Mouse (Mus musculus): ENCODE measurements around the gene Rngtt. TPM values are rescaled to one million over a fixed set of nuclear protein-coding genes. Genes with fewer than 3 reads are reported as not detected.
"Not testable (repeated sequence)": the region's sequence is repeated elsewhere in the genome, so short reads cannot be mapped to it uniquely, and the experiment has no call there.

Gene Rngtt
- total RNA-seq, 2 experiments from 2014 or later, result 27.5 to 34.1 TPM

DNA sequence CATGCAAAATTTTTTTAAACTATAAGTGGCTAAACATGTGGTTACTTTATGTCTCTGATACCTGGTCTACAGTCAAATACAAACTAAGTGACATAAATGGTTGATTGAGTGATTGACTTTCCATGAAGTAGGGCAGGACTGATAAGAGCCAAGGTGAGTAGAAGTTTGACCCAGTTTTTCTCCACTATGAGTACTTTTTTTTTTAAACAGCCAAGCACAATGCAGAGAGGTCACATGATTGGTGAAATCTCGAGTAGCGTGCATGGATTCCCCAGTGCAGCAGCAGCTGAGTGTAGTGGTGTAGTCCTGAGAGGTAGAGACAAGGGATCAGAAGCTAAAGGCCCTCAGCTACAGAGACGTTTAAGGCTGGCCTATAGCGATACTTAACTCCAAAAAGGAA, 118.7 kb downstream of the Rngtt start:
- no peak for DNase-seq (ENCODE audit: low spot score in 2 of 2)

DNA sequence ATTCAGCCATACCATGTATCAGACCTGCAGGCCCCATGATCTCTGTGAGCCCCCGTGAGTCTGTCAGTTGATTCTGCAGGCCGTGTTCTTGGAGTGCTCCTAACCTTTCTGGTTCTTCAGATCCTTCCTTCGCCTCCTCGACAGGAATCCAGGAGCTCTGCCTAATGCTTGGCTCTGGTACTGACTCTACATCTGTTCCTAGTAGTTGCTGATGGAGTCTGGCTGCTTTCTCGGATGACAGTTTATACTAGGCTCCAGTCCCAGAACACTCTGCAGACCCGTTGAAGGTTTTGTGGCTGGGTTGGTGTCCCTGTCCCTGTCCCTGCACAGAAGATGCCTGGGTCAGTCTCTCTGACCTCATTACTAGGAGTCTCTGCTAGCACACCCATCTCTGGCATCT, 131.8 kb downstream of the Rngtt start:
- peak in 1 of 2 experiments; percentile 21 for DNase-seq (ENCODE audit: low spot score in 2 of 2)

DNA sequence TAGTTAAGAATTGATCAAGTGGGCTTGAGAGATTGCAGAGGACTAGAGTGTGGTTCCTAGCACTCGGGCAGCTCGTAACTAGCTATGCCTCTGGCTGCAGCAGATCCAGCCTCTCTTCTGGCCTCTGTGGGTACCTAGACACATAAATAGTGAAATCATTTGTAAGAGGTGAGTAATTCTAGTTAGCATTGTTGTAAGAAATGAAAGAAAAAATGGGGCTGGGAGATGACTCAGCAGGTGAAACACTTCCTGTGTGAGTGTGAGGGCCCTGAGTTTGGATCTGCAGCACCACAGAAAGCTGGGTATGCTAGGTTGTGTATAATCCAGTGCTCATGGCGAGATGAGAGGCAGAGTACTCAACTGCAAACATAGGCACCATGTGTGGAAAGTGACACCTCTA, 136.2 kb downstream of the Rngtt start:
- no peak for DNase-seq (ENCODE audit: low spot score in 2 of 2)

DNA sequence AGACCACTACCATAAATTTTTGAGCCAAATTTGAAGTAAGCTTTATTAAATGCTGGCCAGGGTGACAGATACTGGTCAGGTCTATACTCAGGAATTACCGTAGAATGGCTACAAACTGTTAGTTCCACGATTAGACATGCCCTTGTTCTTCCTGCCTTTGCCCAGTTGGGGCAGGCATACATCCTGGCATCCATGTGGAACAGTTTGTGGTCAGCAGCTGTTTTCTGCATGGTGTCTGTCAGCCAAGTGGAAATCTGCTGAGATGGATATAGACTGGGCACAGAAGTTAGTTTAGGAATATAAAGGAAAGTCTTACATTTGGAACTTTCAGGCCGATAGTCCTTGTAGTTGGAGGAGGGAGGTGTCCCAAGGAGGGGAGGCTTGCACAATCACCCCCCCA, 136.8 kb downstream of the Rngtt start:
- DNase-seq (ENCODE audit: low spot score in 2 of 2), result no peak

DNA sequence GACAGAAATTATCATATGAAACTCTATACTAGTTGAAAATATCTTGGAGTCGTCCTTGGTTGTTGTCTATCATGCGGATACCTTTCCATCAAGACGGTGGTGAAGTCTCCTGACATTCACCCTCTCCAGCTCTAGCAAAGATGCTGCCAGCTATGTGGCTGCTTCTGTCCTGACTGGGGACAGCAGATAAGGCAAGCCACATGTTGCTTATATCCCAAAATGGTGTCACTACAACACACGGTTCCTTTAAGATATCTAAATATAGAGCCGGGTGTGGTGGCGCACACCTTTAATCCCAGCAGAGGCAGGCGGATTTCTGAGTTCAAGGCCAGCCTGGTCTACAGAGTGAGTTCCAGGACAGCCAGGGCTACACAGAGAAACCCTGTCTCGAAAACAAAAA, 140.2 kb downstream of the Rngtt start:
- not testable (repeated sequence) for DNase-seq (ENCODE audit: low spot score in 2 of 2)

DNA sequence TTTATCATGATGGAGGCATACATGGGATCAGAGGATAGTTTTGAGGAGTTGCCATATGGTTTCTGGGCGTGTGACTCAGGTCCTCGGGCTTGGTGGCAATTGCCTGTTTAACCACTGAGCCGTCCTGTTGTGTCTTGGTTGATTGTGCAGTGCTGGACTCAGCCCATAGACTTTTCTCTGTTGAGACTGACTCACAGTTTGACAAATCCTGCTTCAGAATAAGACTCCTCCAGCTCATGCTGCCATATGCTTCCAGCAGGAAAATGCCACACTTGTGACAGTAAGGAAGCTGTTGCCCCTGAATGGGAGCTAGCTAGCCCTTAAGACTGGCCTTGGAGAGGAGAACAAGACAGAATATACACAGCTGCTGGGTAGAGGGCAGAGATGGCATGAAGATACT, 149.7 kb downstream of the Rngtt start:
- DNase-seq (ENCODE audit: low spot score in 2 of 2), result peak in 1 of 2 experiments; percentile 22

DNA sequence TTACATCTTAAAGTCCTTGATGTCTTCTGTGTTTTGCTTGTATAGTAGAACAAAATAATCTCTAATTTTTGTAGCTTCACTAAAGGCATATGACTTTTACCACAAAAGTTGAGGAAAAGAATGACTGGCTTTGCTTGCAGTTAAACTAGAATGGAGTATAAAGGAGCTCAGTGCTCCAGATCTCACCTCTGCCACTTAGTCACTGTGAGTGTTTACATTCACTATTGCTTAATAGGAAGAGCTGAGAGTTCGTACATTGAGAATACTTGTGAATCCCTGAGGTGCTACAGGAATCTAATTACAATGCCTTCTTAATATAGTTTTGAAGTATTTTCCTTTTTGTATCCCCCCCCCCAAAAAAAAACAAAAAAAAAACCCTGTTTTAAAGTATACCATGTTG, 154.3 kb downstream of the Rngtt start:
- no peak for DNase-seq (ENCODE audit: low spot score in 2 of 2)

DNA sequence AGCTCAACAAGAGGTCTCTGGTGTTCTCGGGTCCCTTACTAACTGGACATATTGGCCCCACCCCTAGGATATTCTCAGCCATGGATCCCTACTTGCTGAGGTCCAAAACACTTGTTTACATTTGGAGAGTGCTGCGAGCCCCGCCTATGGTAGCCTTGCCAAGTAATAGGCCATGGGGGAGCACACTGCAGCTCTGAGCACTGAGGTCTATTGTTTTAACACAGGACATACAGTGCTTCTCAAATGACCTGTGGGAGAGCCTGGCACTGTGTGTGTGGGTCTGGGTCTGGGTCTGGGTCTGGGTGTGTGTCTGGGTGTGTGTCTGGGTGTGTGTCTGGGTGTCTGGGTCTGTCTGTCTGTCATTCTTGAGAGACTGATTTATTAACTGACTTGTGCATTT, 155.8 kb downstream of the Rngtt start:
- DNase-seq (ENCODE audit: low spot score in 2 of 2), result no peak

DNA sequence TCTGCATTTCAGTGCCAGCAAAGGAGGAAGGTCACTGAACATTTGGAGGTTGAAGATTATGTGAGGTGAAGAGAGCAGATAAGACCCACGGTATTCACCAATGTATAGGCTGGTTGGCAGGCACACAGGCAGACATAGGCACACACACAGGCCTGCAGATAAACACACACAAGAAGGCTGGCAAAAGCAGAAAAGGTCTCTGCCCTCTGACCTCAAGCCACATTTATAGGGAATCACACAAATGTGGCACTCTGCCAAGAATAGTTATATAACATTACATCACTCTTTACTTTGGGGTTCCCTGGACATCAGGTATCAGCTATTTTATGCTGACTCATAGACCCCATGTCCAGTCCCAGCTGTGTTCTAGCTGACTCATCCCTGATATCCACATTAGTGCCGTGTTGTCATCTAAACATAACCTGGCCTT, 156.9 kb downstream of the Rngtt start:
- peak in 1 of 2 experiments; percentile 8 for DNase-seq (ENCODE audit: low spot score in 2 of 2)

DNA sequence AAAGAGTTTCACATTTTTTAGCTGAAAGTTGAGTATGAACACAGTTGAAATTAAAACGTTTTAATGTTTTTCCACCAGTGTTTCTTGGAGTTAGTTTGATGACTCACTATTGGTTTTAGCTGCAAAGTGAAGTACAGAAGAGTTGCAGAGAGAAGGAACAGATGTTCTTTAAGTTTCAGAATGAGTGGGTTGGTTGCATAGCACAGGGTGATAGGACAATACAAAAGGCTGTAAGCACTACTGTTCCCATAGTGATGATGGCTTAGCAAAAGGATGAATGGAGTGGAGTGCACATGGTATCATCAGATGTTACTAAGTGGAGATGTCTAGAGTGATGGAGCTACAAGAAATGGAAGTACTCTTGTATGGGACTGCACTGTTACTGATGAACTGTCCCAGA, 157.5 kb downstream of the Rngtt start:
- DNase-seq (ENCODE audit: low spot score in 2 of 2), result peak in 1 of 2 experiments; percentile 18

DNA sequence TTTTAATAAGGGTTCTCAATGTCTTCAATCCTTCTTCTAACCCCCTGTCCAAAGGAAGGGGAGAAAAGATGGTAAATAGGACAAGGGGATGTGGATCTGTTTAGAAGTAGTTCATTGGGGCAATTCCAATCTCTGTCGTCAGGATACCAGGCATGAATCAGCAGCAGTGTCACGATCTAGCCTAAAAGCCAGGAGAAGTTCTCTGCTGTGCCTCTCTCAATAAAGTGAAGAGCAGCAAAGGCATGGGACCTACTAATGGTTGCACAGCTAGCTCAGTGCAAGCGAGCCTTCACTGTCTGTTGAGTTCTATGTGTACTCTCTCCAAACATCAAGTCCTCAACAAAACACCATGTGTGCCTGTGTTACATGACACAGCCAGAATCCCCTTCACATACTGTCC, 158.0 kb downstream of the Rngtt start:
- DNase-seq (ENCODE audit: low spot score in 2 of 2), result no peak

DNA sequence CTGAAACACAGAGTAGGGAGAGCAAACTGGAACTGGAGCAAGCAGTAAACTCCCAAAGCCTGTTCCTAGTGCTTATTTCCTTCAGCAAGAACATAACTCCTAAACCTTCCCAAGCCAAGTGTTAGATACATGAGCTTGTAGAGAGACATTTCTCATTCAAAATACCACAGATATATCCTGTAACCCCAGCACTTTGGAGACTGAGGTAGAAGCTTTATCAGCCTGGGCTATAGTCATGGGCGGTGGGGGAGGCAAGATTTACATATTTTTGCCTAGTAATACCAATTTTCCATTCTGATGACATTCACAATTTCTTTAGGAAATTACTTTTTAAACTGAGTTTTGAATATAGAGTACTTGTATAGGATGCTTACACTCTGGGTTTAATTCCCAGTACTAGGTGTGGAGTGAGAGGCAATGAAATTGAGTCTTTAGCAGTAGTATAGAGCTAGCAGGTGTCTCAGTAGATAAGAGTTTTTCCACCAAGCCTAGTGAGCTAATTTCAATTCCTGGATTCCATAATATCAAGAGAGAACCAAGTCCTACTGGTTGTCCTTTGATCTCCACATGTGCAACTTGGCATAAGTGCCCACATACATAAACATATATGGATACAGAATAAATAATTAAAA, 160.7 kb downstream of the Rngtt start:
- DNase-seq (ENCODE audit: low spot score in 2 of 2), result no peak

DNA sequence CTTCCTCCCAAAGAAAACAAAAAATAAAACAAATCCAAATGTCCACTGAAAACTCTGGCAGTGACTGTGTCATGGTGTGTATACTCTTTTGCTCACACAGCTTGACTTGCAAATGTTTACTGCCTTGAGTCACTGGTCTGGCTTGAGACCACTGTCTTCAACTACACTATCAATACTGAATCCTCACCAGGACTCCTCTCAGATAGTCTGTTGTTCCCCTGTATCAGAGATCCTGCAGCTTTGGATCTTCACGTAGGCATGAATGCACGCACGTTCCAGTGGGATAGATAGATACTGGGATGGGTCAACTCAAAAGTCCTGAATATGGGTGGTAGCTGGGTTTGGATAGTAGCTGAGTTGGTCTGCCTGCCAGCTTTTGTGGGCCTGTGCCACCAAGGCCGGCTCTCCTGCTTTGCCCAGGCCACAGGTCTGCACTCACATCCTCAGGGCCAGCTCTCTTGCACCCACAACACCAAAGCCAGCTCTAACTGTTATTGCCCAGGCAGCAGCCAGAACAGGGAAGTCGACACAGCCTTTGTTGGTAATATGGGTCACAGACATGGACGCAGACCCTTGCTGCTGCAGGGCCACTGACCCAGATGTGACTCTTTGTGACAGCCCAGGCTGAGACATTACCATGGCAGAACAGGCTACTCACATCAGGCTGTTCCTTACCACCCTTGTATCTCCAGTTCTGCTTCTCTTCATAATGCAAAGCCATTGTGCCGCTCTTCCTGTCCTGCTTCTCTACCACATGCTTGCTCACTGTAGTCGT, 168.1 kb downstream of the Rngtt start:
- no peak for DNase-seq (ENCODE audit: low spot score in 2 of 2)

DNA sequence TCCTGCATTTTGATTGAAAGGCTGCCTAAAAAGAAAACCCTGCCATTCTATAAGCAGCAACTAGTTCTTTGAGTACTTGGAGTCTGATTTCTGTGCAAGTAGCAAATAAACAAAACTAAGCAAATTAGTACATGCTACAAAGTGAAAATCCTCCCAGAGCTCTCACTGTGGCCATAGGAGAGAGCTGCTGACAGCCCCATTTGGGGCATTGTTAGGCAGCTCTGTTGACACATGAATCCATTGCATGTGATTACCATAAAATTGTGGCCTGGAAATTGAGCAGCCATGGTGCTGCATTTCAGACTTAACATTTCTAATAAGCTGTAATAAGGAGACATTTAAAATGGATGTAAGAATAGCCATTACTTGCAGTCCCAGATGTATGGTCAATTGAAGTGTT, 171.6 kb downstream of the Rngtt start:
- DNase-seq (ENCODE audit: low spot score in 2 of 2), result no peak

DNA sequence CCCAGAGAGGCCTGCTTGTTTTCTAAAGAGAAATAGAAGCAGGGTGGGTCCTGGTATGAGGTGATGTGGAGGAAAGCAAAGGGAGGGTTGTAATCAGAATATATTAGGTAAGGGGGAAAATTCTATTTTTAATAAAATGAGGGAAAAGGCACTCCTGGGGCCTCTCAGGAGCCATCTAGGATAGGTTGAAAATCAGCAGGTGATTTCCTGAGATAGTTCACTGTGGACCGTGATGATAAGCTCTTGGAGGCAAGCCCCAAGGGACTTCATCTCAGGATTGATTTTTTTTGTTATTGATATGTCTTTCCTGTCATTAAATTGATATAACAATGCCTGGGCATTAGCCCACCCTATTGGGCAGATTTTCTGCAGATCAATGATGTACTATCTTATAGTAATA, 175.9 kb downstream of the Rngtt start:
- DNase-seq (ENCODE audit: low spot score in 2 of 2), result no peak

DNA sequence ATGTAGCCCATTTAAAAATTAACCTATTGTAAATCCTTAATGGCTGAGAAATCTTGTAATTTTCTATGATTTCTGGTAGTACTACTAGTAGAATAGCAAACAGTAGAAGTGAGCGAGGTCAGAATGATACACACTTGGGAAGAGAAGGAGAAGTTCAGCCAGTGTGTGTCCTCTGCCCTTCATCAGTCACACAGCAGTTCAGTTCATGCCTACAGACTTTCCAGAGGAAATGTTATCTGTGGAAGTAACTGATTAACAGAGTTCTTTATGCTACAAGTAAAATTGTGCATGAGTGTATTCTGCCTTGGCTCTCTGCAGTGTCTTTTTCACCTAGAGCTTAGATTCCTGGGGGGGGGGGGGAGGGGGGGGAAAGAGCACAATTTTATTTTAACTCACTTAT, 181.0 kb downstream of the Rngtt start:
- no peak for DNase-seq (ENCODE audit: low spot score in 2 of 2)

DNA sequence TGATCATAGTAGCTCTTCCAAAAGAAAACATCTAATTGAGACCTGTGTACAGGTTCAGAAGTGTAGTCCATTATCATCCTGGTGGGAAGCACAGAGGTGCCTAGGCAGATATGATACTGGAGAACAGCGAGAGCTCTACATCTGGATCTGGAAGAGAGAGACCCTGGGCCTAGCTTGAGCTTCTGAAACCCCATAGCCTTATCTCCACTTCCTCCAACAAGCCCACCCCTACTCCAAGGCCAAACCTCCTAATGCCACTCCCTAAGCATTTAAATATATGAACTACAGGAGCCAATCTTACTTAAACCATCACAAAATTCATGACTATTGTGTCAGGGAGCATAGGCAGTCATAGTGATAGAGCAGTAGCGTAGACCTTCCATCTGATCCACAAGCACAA, 184.3 kb downstream of the Rngtt start:
- no peak for DNase-seq (ENCODE audit: low spot score in 2 of 2)

DNA sequence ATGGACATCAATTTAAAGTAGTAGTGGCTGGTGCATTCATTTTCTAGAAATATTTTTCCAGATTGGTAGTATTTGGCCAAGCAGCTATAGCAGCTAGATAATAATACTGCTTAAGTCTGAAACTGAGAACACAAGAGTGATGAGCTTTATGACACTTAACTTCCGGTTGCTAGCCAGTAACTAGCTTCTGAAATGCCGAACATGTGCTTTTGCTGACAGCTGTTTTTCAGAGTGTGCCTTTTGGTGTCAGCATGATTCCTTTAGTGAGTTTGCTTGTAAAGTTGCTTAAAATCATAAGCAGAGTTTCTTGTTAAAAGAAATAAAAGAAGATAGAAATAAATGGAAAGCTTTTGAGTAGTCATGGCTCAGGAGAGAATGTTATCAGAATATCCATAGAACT, 186.9 kb downstream of the Rngtt start:
- DNase-seq (ENCODE audit: low spot score in 2 of 2), result no peak

DNA sequence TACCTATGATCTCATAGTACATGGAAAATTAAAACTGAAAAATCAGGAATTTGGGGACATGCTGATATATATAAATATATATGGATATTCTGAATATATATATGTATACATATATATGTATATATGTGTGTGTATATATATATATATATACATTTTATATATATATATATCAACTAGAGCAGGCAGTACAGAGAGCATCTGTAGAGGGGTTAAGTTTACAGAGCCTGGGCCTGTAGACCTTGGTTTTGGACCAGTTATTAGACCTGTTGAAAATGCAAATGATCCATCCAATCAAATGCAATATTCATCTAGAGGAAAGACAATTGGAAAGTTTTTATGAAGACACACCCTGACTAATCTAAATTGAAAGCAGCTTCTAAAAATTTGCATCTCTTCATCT, 187.5 kb downstream of the Rngtt start:
- DNase-seq (ENCODE audit: low spot score in 2 of 2), result no peak

DNA sequence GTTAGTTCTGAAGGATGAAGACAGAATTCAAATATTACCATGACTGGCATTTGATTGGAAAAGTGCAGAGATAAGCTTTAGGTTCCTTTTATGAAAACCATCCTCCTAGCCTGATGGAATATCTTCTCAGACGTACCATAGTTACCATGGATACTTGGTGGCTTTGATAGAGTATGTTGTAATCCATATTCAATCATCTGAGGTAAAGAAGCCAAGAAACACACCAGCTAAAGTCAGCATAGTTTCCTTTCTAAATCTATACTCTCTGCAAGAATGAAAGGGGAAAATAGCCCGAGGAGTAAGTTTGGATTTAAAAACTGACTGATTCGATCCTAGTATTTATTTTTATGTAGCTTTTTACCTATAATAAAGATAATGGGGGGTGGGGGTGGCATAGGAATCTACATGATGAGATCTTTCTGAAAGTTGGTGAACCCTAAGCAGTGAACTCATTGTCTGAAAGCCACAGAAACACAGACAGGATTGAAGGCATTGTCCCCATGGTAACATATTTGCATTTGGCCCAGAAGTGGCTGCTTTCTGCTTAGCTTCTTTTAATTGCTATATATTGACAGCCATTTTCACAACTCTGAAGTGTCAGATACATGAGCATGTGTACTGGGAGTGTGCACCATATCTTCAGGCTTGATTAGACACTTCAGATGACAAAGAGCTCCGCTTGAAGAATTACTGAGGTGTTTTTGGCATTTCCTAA, 188.2 kb downstream of the Rngtt start:
- no peak for DNase-seq (ENCODE audit: low spot score in 2 of 2)

DNA sequence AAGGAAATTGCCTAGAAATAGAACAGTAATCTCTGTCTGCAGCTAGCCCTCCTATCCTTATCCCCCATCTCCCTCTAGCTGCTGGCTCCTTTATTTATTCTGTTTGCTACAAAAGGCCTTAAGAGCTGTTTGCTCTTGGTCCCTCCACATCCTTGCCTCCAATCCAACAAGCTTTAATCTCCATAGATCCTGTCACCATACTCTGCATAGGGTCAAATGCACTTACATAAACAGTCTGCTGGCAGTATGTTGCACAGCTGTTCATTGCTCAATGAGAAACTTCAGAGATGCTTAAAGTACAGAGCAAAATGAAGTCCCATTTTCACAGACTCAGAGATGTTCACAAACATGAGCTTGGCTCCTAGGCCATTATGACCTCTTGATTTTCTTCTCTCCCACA, 196.5 kb downstream of the Rngtt start:
- no peak for DNase-seq (ENCODE audit: low spot score in 2 of 2)

DNA sequence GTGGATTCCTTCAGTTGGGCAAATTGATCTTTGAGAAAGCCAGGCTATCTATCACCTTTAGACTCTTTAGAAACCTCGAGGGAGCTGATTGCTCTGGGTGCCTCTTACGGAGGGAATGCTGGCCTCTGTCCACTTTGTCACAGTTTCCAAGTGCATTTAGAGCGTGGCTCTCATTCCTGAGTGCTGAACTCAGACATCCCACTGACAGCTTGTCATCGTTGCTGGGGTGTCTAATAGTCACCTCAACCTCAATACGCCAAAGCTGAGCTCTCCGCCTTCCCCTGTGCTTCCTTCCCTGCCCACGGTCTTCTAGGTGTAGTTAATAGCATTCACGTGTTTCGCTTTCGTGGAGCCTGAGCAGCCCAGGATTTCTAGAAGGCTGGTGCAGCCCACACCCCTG, 200.4 kb downstream of the Rngtt start:
- DNase-seq (ENCODE audit: low spot score in 2 of 2), result no peak

Measured in layer of hippocampus, adult 18-20 months (tissue).